Mouse (Mus musculus) adrenal gland, adult 8-10 months (tissue): Measurements from ENCODE around the gene Ubald1. TPM values are rescaled to one million over a fixed set of nuclear protein-coding genes. Genes with fewer than 3 reads are reported as not detected.

Experiments
- DNase-seq: peaks from one replicate; pipeline ENCODE4 v3.0.0; 2022
- total RNA-seq, 4 experiments: library from RNA; stranded (reverse); gene quantifications; 2 replicates each; pipeline ENCODE4 v1.2.4; 2022

The Ubald1 gene
- total RNA-seq, 4 experiments from 2014 or later: 33.0 to 42.5 (median 38.2) TPM

DNA sequence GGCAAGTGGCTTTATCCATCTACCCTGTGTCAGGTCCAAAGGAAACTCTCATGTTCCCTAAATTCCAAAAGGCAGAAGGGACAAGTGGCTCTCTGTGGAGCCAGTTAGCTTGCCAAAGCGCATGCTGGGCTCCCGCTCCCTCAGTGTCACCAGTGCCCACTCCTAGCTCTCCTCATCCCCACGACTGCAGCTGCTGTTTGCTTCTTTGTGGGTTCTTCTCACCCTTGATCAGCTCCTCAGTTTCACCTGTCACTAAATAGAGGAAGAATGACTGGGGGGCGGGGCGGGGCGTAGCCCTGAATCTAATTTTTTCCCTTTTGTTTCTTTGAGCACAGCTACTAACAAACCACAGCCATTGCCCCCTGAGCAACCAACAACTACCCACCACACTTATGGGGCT, 18.8 kb upstream of the Ubald1 start:
- DNase-seq: no peak

DNA sequence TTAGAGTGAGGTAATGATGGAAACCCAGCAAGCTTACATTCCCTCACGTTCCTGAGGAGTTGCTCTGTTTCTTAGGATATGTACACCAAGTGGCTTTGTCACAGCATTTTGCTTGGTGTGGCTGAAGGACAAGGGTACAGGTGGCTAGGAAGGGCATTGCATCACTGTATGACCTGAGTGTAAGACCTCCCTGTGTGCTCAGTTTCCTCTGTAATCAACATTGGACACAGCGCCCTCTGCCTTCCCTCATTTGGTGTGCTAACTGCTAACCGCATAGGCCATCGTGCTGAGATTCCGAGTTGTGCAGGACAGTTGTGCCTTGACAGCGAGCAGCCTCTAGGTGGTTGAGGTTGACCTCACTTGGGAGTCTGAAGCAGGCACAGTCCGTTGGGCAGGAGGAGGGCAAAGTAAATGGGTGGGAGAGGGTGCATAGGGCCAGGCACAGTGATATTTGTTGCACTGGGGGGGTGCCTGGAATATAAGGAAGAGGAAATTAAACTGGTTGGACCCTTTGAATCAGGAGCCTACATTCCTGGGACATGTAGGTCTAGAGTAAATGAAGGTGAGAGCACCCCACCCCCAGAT, 17.1 kb upstream of the Ubald1 start:
- DNase-seq: no peak

DNA sequence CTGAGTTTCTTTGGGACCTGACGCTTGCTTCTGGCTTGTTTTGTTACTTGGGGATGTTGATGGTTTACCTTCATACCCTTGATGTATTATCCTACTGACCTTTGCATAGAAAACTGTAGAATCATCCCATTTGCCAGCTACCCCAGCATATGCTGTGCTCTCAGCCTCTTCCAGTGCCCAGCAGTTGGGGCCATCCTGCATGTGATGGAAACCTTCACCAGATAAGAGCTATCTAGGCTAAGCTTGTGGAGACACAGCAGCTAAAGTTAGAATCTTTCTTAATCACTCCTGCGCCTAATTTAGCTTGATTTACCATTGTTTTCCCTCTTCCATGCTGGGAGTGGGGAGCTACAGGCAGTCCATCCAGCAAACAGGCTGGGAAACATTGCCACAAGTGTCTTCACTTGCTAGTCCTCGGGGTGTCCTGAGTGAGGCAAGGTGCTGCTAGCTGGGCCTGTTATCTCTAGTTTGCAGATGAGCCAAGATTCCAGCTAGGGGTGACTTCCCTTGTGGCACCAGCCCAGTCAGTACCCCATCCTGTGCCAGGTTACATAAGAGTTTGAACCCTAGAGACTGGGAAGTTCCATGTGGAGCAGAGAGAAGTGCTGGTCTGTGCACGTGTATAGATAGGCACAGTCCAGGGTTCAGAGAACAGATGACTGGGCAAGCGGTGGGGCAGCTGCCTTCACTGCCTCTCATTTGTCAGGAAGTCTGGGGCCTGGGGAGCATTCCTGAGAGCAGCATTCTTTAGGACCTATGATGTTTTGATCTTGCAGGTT, 16.3 kb upstream of the Ubald1 start:
- no peak for DNase-seq

DNA sequence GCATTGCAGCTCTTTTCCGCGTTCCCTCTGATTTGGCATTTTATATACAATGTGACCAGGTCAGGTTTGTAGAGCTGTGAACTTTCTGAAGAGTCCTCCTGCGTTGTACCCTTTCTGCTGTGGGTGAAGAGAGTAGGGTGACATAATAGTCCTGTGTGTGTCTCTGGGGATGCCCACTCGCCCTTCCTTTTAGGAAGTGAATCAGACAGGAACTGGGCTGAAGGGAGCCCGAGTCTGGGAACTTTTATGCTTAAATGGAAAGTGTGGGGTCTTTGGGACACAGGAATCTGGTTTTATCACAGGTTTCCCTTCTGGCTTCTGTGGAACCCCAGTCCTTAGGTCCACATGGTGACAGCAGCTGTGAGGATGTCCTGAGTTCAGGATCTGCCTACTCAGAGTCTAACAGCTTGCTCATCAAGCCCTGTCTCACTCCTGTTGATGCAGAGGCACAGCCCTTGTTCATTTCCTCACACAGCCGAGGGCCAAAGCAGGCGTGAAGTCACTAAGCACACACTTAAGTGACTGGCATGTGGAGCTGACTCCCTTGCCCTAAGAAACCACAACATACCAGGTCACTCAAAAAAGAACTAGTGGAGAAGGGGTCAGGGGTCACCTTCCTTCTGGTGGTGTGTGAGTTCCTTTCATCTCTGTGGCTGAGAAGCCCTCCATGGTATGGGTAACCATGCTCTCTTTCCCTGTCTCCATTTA, 14.2 kb upstream of the Ubald1 start:
- DNase-seq: no peak

DNA sequence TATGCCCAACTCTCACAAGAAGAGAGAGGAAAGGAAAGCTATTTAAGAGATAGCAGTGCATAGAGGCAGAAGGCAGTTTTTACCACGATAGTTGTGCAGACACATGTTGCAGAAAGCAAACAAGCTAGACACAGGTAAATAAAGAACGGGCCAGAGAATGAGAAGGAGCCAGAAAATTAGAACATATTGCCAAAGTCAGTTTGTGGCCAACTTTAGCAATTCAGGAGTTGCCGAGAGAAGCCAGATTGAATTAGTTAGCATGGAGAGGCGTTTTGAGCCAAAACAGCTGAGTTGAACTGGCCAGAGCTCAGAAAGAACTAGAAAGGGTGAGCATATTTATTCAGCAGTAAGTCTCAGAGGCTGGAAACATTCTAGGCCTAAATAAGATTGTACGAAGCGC, 12.1 kb upstream of the Ubald1 start:
- no peak for DNase-seq

GRCm38 (mm10) chr16:4890201-4890709, 10.1 kb upstream of the Ubald1 start:
- DNase-seq: no peak

DNA sequence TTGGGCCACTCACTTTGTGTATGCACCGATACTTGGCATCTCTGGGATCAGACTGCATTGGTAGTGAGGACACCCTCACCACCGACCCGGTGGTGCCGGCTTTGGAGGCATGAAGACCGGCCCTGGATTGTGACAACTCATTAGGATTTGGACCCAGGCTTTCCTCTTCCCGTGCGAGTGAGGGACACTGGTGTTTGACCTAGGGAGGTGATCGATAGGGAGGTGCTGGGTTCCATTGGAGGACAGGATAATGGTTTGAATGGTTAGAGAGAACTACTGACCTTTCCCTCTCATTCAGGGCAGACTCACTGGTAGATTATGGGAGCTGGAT, 6.5 kb upstream of the Ubald1 start:
- DNase-seq: no peak

- DNase-seq: peak; percentile 77
Measured at GRCm38 (mm10) chr16:4885760-4886689, 5.9 kb upstream of the Ubald1 start, which contains the start of gene Mgrn1. TSS of gene Mgrn1 (plus strand) at chr16:4886249.

GRCm38 (mm10) chr16:4884930-4885329, 4.8 kb upstream of the Ubald1 start:
- DNase-seq: no peak

GRCm38 (mm10) chr16:4881400-4882351, 1.6 kb upstream of the Ubald1 start:
- DNase-seq: no peak

GRCm38 (mm10) chr16:4879708-4880124, 399 bp downstream of the Ubald1 start:
- peak; percentile 89 for DNase-seq

DNA sequence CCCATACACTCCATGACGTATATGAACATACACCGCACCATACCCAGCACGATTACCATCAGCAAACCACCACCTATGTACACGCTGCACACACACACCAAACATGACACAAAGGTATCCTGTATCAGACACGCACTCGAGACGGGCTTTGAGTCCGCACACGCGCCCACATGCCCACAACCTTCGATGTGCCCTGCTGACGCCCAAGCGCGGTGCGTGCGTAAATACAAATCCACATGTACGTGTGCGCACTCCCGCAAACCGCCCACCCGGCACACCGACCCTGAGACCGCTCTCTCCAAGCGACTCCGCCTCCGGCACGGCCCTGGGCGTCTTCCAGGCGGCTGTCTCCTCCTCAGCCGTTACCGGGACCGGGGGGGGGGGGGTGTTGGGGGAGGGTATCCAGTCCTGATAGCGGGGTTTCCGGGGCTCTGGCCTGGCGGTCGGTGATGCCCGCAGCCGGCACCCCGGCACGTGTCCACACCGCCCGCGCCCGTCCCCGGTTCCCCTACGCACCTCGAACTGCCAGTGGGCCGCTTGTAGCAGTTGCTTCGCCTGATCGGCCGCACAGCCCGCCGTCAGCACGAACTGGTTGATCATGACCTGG, 911 bp downstream of the Ubald1 start:
- DNase-seq: no peak

DNA sequence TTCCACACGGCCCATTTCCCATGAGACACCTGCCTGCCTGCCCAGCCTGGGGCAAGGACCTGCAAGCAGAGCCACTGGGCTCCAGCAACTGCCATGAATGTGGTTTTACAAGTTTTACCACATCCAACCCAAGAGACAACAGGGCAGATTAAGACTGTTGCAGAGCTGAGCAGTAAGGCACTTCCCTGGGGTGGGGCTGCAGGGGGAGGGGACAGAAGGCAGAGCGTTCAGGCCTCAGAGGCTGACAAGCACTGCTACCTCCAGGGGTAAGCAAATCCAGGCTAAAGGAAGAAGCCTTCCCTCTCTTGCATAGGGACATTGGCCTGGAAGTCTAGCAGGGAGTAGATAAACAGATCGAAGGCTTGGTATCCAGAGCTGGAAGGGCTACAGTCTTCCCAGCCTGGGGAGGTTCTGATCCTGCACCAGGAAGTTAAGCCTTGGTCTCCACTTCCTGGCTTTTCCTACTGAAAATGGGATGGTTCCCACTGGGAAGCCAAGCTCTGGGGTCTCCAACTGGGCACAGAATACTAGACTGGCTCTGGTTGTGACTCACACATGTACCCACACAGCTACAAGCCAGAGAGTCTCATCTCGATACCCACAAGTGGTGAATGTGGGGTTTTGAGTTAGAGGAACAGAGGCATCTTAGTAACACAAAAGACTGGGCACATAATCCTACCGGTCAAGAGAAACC, 1.8 kb downstream of the Ubald1 start:
- DNase-seq: no peak

GRCm38 (mm10) chr16:4877701-4878100, 2.4 kb downstream of the Ubald1 start:
- DNase-seq: no peak

DNA sequence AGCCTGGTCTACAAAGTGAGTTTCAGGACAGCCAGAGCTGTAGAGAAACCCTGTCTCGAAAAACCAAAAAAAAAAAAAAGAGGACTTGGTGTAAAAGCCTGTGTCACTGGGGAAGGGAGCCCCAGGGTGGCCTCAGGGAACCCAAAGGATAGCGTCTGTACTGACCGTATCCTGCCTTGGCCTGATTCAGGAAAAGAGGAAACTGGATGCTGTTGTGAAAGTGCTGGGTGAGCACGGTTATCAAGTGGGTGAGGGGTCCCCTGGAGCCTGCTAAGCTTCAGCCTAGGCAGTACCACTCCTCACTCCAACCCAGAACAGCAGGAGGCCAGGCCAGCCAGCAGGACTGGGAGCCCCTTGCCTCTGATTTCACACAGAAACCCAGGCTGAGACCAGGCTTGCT, 2.9 kb downstream of the Ubald1 start:
- DNase-seq: no peak

DNA sequence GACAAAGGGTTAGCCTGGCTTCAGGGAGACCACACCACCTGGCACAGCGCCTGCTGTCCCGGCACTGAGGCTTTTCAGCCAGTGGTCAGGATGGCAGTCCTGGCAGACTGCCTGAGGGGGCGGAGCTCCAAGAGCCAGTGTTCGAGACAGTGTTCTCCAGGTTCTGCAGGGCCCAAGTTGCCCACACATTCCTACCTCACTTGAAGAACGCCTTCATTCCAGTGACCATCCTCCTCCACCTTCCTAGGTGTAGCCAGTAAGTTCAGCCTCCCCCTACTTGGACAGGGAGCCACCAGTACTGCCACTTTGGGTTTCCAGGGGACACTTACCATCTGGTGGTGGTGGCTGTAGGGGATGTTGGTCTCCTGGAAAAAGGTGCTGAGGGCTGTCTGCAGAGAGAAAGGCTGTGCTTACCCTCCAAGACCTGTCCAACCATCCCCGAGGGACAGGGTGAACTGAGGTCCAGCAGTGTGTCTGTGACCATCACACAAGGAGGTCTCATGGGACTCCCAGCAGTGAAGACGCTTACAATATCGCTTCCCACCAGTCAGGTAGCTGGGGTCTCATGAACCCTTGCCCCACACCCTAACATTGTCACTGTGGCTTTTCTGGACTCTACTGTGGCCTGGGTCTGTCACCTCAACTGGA, 4.0 kb downstream of the Ubald1 start:
- DNase-seq: no peak

- DNase-seq: no peak
Measured at GRCm38 (mm10) chr16:4875198-4876032, 4.7 kb downstream of the Ubald1 start.

DNA sequence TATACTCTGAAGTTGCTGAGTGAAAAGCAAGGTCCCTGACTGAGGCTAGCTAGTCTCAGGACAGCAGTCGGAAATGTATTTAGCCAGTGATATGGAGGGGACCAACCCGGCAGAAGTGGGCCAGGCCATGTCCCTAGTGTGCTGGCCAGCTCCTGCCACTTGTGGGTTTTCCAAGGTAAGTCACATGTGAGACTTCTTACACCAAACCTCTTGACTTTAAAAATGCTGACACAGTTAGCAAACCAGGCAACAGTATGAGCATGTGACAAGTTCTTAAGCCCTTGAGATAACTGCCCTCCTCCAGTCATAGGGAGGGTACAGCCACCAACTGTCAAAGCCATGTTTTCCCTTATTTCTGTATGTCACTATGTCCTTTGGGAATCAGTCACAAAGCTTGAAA, 8.2 kb downstream of the Ubald1 start:
- no peak for DNase-seq

DNA sequence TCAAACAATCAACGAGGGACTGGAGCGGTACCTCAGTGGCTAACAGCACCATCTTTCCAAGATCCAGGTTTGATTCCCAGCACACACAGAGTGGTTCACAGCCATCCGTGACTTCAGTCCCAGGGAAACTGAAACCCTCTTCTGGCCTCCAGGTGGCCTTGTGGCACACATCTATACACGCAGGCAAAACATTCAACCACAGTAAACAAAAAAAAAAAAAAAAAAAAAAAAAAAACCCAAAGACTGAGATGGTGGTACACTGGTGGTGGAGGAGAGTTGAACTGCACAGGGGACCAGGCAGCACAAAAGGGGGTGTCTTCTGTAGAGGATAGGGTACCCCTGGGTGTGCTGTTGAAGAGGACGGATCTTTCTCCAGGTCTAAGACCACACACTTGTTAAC, 9.6 kb downstream of the Ubald1 start:
- no peak for DNase-seq
